Mouse (Mus musculus) limb, embryonic 14.5 days (tissue): ENCODE results near the gene Med16. TPM values are rescaled to one million over a fixed set of nuclear protein-coding genes. Genes with fewer than 3 reads are reported as not detected.
A peak's percentile ranks its signal among the peaks of the same experiment; 100 is the strongest.

Source experiments
- ATAC-seq: fragments of 200-750 bp; cut with Nextera tagmentation; 2 replicates; pipeline ENCODE4 v1.8.0; 2017; ENCODE audit warnings: low read depth, moderate number of reproducible peaks, moderate TSS enrichment; ENCODE audit not compliant: low FRiP score
- DNase-seq: peaks from one replicate; pipeline ENCODE4 v3.0.0-alpha.2; 2015; ENCODE audit warnings: low spot score
- H3K27ac ChIP-seq: fragments of 300-500 bp; sonication (generic); replicated peaks from 2 replicates; pipeline ENCODE4 v1.5.1; 2014; ENCODE audit warnings: low read depth, mild to moderate bottlenecking, low read length, moderate library complexity, mixed read lengths
- H3K27me3 ChIP-seq: fragments of 300-500 bp; sonication (generic); 2 replicates; pipeline ENCODE4 v1.6.1; 2014; ENCODE audit warnings: low read length, mixed read lengths; ENCODE audit not compliant: control insufficient read depth, insufficient read depth
- H3K36me3 ChIP-seq: fragments of 300-500 bp; sonication (generic); 2 replicates; pipeline ENCODE4 v1.6.1; 2014; ENCODE audit warnings: mild to moderate bottlenecking, low read length, moderate library complexity, mixed read lengths; ENCODE audit not compliant: control insufficient read depth, insufficient read depth
- H3K4me1 ChIP-seq: fragments of 300-500 bp; sonication (generic); 2 replicates; pipeline ENCODE4 v1.6.1; 2014; ENCODE audit warnings: antibody characterized with exemption, low read length, mixed read lengths; ENCODE audit not compliant: control insufficient read depth, insufficient read depth
- H3K4me2 ChIP-seq: fragments of 300-500 bp; sonication (generic); replicated peaks from 2 replicates; pipeline ENCODE4 v1.6.1; 2014; ENCODE audit warnings: low read depth, mild to moderate bottlenecking, low read length, moderate library complexity; ENCODE audit not compliant: severe bottlenecking
- H3K4me3 ChIP-seq: fragments of 300-500 bp; sonication (generic); replicated peaks from 2 replicates; pipeline ENCODE4 v1.5.1; 2014; ENCODE audit warnings: low read length
- H3K9ac ChIP-seq: fragments of 300-500 bp; sonication (generic); 2 replicates; pipeline ENCODE4 v1.6.1; 2014; ENCODE audit warnings: mild to moderate bottlenecking, low read depth, low read length, moderate library complexity; ENCODE audit not compliant: severe bottlenecking
- H3K9me3 ChIP-seq: fragments of 300-500 bp; sonication (generic); 2 replicates; pipeline ENCODE4 v1.6.1; 2016; ENCODE audit warnings: low read length; ENCODE audit not compliant: control insufficient read depth
- POLR2A ChIP-seq: fragments of 200-500 bp; IDR thresholded peaks from 2 replicates; pipeline ENCODE4 v1.8.0; 2012; ENCODE audit warnings: inconsistent platforms, mild to moderate bottlenecking, moderate library complexity, borderline replicate concordance; ENCODE audit not compliant: insufficient read depth, insufficient read length; ENCODE audit errors: extremely low read depth
- WGBS: fragments of 180-500 bp; shearing (Covaris S2); extraction: QIAGEN DNeasy Blood & Tissue Kit; methylation state at CpG from one replicate; pipeline ENCODE4 v1.1.7; 2014; 5-methylcytosine and 5-hydroxymethylcytosine counted together
- polyA plus RNA-seq, 2 experiments: library from polyadenylated mRNA; depleted of rRNA in 1 of 2; stranded (reverse) in 1 of 2; unstranded in 1 of 2; fragments of >200 nt; fragmentation: Nextera tagmentation in 1 of 2; extraction: Ambion mirVana in 1 of 2; gene quantifications; 2 replicates each; pipeline versions ENCODE4 v1.2.1 to v1.2.3; 2012 to 2014

Med16 gene
- polyA plus RNA-seq, 2 experiments, result 33.4 to 54.6 TPM

DNA sequence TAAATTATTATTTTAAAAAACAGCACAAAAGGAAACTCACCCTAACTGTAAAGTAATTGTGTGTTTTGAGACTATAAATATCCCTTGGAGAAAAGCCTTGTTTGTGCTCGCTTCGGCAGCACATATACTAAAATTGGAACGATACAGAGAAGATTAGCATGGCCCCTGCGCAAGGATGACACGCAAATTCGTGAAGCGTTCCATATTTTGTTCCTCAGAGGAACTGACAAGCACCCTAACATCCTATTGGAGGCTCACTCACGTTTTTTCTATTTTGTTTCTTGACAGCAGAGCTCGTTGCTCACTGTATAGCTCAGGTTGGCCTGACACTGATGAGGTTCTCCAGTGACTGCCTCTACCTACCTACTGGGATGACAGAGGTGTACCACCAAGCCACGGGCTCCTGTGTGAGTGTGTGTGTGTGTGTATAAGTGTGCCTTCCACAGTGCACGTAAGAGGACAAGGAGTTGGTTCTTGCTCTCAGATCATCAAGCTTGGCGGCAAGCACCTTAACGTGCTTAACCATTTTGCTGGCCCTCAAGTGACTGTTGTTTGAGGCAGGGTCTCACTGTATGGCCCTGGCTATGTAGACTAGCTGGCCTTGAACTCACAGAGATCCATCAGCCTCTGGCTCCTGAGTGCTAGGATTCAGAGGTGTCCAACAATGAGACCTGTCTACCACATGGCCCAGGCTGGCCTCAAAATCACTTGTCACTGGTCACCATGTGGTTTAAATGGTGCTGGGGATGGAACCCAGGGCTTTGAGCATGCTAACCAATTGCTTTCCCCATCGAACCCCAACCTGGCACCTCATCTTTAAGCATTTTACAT lies 584 bp upstream of the Med16 start:
- peak overlapping the region; percentile 70 for H3K4me3 ChIP-seq
- no peaks in the 10 kb centered on the region for H3K27me3 ChIP-seq
- no peak for TF ChIP-seq POLR2A
- H3K4me2 ChIP-seq, result peak overlapping the region; percentile 48; the same call in 1 of the 2 replicates
- peaks cover 58% of the 10 kb centered on the region for H3K36me3 ChIP-seq
- 22% methylated on average over 14 of the region's 14 CpGs for WGBS
- peak overlapping the region; percentile 97 for H3K9ac ChIP-seq
- ATAC-seq, result peak; percentile 56
- no peak for DNase-seq
- no peaks in the 10 kb centered on the region; the same call in 1 of the 2 replicates for H3K4me1 ChIP-seq
- peak overlapping the region; percentile 98 for H3K27ac ChIP-seq
- H3K9me3 ChIP-seq, result no peaks in the 10 kb centered on the region

DNA sequence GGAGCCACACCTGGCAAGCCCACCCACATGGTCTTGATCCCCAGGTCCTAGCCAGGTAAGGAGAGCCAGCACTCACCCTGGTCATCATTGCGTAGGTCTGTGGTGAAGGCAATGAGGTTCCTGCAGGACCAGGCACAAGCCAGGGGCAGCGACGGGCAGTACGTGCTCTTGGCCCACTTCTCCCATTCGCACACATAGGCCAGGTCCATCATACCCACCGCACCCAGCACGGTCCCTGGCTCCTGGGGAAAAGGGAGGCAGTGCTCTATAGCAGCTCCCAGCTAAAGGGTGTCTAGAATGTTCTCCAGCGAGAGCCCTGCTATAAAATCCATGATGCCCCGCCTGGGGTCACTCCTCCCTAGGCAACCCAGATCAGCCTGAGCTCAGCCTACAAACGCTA lies 1.3 kb downstream of the Med16 start:
- no peak overlapping the region for H3K9ac ChIP-seq
- no peak for ATAC-seq
- no peaks in the 10 kb centered on the region for H3K27me3 ChIP-seq
- no peak for TF ChIP-seq POLR2A
- no peaks in the 10 kb centered on the region for H3K4me1 ChIP-seq
- no peak overlapping the region for H3K4me2 ChIP-seq
- WGBS, result 87% methylated on average over 10 of the region's 10 CpGs
- no peak overlapping the region for H3K4me3 ChIP-seq
- DNase-seq, result no peak
- H3K9me3 ChIP-seq, result no peaks in the 10 kb centered on the region
- no peak overlapping the region for H3K27ac ChIP-seq
- peaks cover 64% of the 10 kb centered on the region for H3K36me3 ChIP-seq

DNA sequence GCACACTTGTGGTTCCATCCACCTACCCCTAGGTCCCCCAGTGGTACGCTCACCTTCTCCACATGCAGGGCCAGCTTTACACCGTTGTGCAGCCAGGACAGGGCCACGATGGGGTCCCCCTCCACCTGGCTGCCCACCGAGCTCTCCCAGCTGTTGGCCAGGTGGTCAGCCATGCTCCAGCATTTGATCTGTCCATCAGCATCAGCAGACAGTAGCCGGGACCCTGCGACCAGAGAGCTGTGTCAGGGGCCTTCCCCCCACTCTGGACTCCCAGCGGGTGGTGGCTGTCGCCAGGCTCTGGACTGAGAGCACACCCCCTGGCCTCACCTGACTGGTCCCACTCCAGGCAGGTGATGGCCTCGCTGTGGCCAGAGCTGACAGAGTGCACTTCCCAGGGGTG lies 2.0 kb downstream of the Med16 start:
- Histone ChIP-seq H3K27me3 (no peaks in the 10 kb centered on the region), H3K9me3 (no peaks in the 10 kb centered on the region), H3K4me2 (no peak overlapping the region), H3K27ac (no peak overlapping the region), H3K4me1 (no peaks in the 10 kb centered on the region), H3K9ac (no peak overlapping the region), H3K4me3 (no peak overlapping the region), H3K36me3 (peaks cover 65% of the 10 kb centered on the region)
- no peak for TF ChIP-seq POLR2A
- 92% methylated on average over 9 of the region's 9 CpGs for WGBS
- no peak for DNase-seq
- no peak for ATAC-seq

DNA sequence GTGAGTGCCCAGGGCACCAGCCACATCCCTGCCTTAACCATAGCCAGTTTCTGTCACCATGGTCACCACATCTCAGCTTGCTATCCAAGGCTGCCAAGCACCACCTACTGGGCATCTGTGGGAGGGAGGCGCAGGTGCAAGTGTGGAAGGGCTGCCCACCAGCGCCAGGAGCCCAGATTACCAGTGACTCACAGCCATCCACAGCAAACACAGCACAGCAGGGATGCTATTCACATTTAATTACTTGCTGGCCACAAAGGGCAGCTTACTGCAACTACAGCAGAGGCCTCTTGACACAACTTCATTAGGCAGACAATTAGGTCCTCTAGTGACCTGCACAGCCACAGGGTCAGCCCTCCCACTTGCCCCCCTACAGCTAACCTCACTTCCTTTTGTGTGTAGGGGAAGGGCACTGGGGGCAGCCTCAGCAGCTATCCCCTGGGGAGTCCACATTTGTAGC lies 7.7 kb downstream of the Med16 start:
- Histone ChIP-seq H3K27ac (no peak overlapping the region), H3K4me3 (no peak overlapping the region), H3K9ac (peak overlapping the region; percentile 28; the same call in 1 of the 2 replicates), H3K36me3 (peaks cover 80% of the 10 kb centered on the region), H3K4me1 (no peaks in the 10 kb centered on the region), H3K27me3 (no peaks in the 10 kb centered on the region), H3K9me3 (no peaks in the 10 kb centered on the region), H3K4me2 (no peak overlapping the region)
- 36% methylated on average over 2 of the region's 2 CpGs for WGBS
- no peak for TF ChIP-seq POLR2A
- no peak for ATAC-seq
- DNase-seq, result no peak

DNA sequence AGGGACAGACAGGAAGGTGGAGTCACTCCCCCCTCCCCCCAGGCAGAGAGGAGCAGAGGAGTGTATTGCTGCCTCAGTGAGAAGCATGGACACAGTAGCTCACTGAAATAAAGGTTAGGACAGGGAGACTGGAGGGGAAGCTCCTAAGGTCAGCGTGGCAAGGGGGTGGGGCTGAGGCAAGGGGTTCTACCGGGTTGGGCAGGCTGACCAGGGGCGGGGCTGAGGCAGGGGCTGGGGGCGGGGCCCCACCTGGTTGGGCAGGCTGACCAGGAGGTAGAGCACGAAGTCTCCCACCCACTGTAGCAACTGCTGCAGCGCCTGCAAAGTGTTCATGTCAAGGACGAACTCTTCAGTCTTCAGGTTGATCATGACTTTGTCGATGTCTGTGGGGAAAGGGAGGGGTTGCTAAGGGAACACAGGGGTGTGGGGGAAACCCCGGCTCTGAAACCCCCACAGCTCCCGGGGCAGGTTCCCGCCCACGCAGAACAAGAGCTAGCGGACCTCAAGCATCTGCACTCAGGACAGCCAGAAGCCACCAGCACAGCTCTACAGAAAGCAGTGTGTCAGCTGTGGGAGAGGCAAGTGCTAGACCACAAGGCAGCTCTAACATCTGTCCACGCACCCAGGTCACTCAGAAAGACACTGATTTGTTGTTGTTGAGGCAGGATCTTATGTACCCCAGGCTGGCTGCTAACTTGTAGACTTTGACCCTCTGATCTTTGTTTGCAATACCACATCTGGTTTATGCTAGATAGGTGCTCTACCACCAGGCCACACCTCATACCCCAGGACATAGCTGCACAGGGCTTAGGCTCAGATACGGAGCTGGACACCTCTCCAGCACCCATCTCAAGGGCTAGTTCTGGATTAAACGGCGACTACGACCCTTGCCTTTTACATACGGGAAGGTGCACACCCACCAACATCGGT lies 11.1 kb downstream of the Med16 start:
- Histone ChIP-seq H3K27ac (no peak overlapping the region), H3K9me3 (no peaks in the 10 kb centered on the region), H3K4me1 (no peaks in the 10 kb centered on the region), H3K27me3 (no peaks in the 10 kb centered on the region), H3K4me3 (no peak overlapping the region), H3K9ac (no peak overlapping the region), H3K4me2 (no peak overlapping the region), H3K36me3 (peaks cover 61% of the 10 kb centered on the region)
- ATAC-seq (no peak), DNase-seq (no peak)
- WGBS, result 54% methylated on average over 20 of the region's 20 CpGs
- no peak for TF ChIP-seq POLR2A
